Mouse (Mus musculus) C2C12 (cell line): ENCODE measurements around the gene Tanc2.
A peak's percentile ranks its signal among the peaks of the same experiment; 100 is the strongest.

Source experiments
- CEBPB ChIP-seq: IDR thresholded peaks from one replicate; pipeline ENCODE4 v1.6.1; 2011; ENCODE audit warnings: low read depth, mild to moderate bottlenecking, control low read depth, moderate library complexity
- CTCF ChIP-seq: IDR thresholded peaks from one replicate; pipeline ENCODE4 v1.5.1; 2011; ENCODE audit not compliant: control insufficient read depth, insufficient read depth, insufficient read length
- MYOG ChIP-seq: IDR thresholded peaks from one replicate; pipeline ENCODE4 v1.6.1; 2011; ENCODE audit not compliant: control insufficient read depth, insufficient read length; ENCODE audit errors: extremely low read depth

DNA sequence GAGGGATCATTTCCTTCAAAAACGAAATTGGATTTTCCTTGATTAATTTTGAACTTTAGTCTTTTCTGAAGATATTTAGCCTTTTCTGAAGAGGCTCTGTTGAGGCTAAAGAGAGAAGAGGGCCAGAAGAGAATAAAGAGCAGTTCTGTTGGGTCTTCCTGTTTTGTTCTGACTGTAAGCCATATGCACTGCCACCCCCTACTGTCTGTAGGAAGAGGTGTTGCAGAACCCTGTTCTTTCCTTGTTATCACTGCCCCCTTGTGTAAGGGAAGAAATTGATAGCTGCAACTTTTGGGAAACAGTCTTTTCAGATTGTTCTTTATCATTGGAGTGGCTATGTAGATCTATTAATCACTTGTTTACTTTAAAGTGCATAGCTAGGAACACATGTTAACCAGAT, 2.1 kb downstream of the Tanc2 start:
- TF ChIP-seq CEBPB (no peak), MYOG (no peak), CTCF (peak; percentile 69)
